Mouse (Mus musculus) MEL-GATA-1-ER (cell line): Measurements from ENCODE around the gene Pdzd4.

Experiments
- DNase-seq: peaks from one replicate; pipeline ENCODE4 v3.0.0-alpha.2; 2012; ENCODE audit warnings: low read depth; ENCODE audit errors: extremely low read depth

Gene Pdzd4

DNA sequence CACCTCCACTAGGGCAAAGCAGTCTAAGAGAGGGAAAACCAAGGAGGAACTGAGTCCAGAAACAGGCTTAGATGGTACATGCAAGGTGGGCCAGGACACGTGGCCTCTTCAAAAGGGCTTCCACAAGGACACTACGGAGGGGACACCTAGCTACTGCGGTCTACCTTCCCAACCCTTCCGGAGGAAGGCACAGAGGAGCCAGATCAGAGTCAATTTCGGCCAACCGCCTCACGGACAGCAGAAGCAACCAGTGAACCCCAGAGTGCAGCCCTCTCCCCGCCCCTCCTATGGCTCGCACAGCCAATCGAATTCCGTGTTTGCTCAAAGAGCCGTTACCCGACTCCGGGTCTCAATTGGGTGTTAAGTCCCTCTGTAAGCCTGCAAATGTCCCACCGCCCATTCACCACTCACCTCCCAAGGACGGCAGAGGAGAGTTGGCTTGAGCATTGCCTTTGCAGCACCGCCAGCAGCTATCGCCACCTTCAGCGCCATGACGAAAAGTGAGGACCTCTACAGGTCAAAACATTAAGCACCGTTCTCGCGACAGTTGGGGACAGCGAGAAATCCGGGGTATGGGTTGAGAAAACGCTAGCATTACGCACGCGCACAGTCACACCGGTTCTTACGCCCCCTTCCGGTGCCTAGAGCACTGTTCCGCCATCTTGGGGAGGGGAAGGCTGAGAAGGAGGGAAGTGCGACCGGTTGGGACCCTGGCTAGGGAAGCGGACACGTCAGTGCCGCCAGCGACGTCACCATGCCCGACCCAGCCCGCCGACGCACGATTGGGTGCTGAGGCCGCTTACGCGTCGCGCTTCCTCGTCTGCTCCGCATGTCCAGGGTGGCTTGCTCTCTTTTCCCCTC is 38.2 kb downstream of the Pdzd4 start, which contains the start of the genes Idh3g and Ssr4:
Gene Idh3g, minus strand, starts transcription at position 534 of the 861 bp plus-strand sequence.
Gene Ssr4, plus strand, starts transcription at position 665 of the 861 bp plus-strand sequence.
- peak; percentile 98 for DNase-seq

- DNase-seq: no peak
Measured at GRCm38 (mm10) chrX:73785666-73786065, 39.1 kb downstream of the Pdzd4 start.

GRCm38 (mm10) chrX:73782227-73782626 is 42.5 kb downstream of the Pdzd4 start:
- no peak for DNase-seq

DNA sequence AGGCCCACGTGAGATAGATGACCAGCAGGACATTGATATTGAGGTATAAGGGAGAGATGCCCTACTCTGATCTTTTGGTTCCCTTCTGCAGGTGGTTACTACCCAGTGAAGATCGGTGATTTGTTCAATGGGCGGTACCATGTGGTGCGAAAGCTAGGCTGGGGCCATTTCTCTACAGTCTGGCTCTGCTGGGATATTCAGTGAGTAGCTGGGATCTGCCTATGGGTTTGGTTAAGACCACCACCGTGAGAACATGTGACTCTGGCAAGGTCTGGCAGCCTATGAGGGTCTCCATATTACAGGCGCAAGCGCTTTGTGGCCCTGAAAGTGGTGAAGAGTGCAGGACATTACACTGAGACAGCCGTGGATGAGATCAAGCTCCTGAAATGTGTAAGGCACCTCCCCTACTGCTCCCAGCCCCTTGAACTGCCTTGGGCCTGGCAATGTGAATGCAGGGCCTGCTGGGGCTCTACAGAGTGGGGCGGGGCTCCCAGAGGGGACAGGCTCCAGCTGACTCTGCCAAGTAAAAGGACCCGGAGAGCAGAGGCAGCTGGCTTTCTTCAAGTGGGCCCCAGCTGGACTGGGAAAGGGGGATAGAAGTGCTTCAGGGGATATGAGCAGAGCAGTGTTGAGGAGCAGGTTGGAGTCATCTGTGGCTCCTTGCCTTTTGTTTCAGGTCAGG is 49.8 kb downstream of the Pdzd4 start:
- DNase-seq: no peak

DNA sequence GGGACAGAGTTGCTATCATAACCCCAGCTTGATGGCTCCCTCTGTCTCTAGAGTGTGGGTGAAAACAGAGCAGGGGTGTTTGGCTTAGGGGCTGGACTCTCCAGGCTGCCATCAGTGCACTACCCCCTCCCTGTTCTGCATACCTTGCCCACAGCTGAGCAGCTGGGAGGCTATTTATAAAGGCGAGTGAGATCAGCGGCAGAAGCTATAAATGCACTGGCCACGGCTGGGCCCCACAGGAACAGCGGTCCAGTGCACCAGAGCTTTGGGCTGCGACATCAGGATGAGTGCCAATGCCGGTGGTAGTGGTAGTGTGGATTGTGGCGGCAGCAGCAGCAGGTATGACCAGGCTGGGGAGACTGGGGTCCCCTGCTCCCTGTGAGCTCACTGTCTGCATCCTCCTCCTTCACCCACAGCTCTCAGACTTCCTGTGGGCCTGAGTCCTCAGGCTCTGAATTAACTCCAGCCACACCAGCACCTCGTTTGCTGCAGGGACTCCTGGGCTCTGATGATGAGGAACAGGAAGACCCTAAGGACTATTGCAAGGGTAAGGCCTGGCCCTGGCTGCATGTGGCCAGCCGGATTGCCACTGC is 50.5 kb downstream of the Pdzd4 start, which contains the start of gene Srpk3:
Gene Srpk3, plus strand, starts transcription at position 238 of the 593 bp plus-strand sequence.
- no peak for DNase-seq

- DNase-seq: no peak
Measured at GRCm38 (mm10) chrX:73767267-73767666, 57.5 kb downstream of the Pdzd4 start.

DNA sequence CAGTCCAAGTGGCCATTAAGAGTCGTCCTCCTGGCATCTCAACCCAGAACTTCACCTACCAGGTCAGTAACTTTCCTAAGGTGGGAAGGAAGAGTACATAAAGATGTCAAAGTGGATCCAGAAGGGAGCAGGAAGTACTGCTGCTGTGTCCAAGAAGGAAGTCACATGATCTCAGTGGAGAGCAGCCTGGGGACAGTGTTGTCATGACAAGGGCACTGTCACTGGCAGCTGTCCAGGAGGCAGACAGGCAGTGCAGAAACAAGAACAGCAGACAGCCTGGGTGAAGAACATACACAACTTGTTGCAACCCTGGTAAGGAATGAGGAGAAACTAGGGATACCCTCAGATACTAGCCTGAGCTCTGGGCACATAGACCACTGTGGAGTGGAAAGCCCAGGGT is 59.5 kb downstream of the Pdzd4 start:
- peak; percentile 60 for DNase-seq

- DNase-seq: no peak
Measured at GRCm38 (mm10) chrX:73758611-73759290, 66.0 kb downstream of the Pdzd4 start.

GRCm38 (mm10) chrX:73756334-73757140 is 68.2 kb downstream of the Pdzd4 start, which contains the start of gene Plxnb3:
TSS of gene Plxnb3 (plus strand) at chrX:73757090.
- DNase-seq: no peak

GRCm38 (mm10) chrX:73748977-73749376 is 75.8 kb downstream of the Pdzd4 start:
- peak; percentile 16 for DNase-seq

GRCm38 (mm10) chrX:73744774-73745481 is 79.8 kb downstream of the Pdzd4 start:
- peak; percentile 4 for DNase-seq
